Mouse (Mus musculus) neural tube, embryonic 14.5 days (tissue): Measurements from ENCODE around the gene Frmd4a. TPM values are rescaled to one million over a fixed set of nuclear protein-coding genes. Genes with fewer than 3 reads are reported as not detected.

Experiments used
- ATAC-seq: fragments of 200-750 bp; cut with Nextera tagmentation; 2 replicates; pipeline ENCODE4 v1.8.0; 2017; ENCODE audit warnings: low read depth, mild to moderate bottlenecking, moderate TSS enrichment, moderate library complexity
- H3K27ac ChIP-seq: fragments of 300-500 bp; sonication (generic); 2 replicates; pipeline ENCODE4 v1.5.1; 2014; ENCODE audit warnings: low read depth, mild to moderate bottlenecking, control low read depth, low read length, moderate library complexity, mixed read lengths
- H3K27me3 ChIP-seq: fragments of 300-500 bp; sonication (generic); 2 replicates; pipeline ENCODE4 v1.6.1; 2014; ENCODE audit warnings: low read length; ENCODE audit not compliant: control insufficient read depth, insufficient read depth
- H3K36me3 ChIP-seq: fragments of 300-500 bp; sonication (generic); 2 replicates; pipeline ENCODE4 v1.6.1; 2014; ENCODE audit warnings: low read length, mixed read lengths; ENCODE audit not compliant: control insufficient read depth, insufficient read depth
- H3K4me1 ChIP-seq: fragments of 300-500 bp; sonication (generic); 2 replicates; pipeline ENCODE4 v1.6.1; 2014; ENCODE audit warnings: low read length; ENCODE audit not compliant: control insufficient read depth, insufficient read depth
- H3K4me2 ChIP-seq: fragments of 300-500 bp; sonication (generic); 2 replicates; pipeline ENCODE4 v1.6.1; 2014; ENCODE audit warnings: mild to moderate bottlenecking, low read depth, low read length, control low read depth
- H3K4me3 ChIP-seq: fragments of 300-500 bp; sonication (generic); 2 replicates; pipeline ENCODE4 v1.5.1; 2014; ENCODE audit warnings: low read depth, low read length, control low read depth, mixed read lengths
- H3K9ac ChIP-seq: fragments of 300-500 bp; sonication (generic); replicated peaks from 2 replicates; pipeline ENCODE4 v1.6.1; 2014; ENCODE audit warnings: low read depth, mild to moderate bottlenecking, control low read depth, low read length, mixed read lengths
- H3K9me3 ChIP-seq: fragments of 300-500 bp; sonication (generic); 2 replicates; pipeline ENCODE4 v1.6.1; 2016; ENCODE audit warnings: low read length; ENCODE audit not compliant: control insufficient read depth
- WGBS: fragments of 180-500 bp; shearing (Covaris S2); extraction: QIAGEN DNeasy Blood & Tissue Kit; methylation state at CpG from one replicate; pipeline ENCODE4 v1.1.7; 2014; 5-methylcytosine and 5-hydroxymethylcytosine counted together
- polyA plus RNA-seq: library from polyadenylated mRNA; unstranded; fragments of >200 nt; fragmentation: Nextera tagmentation; extraction: Ambion mirVana; gene quantifications from 2 replicates; pipeline ENCODE4 v1.2.1, GENCODE M21; 2014

The Frmd4a gene
- polyA plus RNA-seq, 1 experiment from 2014 or later: 67.4 TPM

DNA sequence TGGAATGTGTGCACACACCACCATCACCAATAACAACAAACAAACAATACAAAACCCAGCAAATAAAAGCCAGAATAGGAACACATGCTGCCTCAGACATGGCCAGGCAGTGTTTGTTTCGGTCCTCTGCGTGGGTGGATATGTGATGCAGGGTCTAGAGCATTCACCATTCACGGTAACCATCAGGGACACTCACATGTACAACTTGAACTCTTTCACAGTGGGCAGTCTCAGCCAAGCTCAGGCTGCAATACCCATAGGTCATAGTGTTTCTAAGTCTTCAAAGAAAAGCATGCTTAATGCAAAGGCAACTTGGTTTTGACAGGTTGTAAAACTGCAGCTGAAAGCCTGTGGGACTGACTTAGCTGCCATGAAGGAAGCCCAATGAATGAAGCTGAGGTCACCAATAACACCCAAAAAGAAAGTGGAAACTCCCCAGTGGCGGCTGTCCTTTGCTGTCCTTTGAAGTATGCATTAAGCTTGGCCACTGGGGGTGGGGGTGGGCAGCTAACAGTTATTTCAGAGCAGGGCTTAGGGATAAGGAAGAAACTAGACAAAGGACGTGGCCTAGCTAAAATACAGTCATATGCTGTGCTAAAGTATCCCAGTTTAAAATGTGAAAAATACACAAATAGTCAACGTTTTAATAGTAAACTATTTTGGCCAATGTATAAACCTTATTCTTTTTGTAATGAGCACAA, 602.5 kb downstream of the Frmd4a start:
- no peak overlapping the region for H3K4me3 ChIP-seq
- no peak overlapping the region for H3K4me2 ChIP-seq
- H3K27ac ChIP-seq: no peak overlapping the region
- no peaks in the 10 kb centered on the region for H3K9me3 ChIP-seq
- WGBS: 55% methylated on average over 6 of the region's 6 CpGs
- peaks cover 15% of the 10 kb centered on the region for H3K36me3 ChIP-seq
- no peaks in the 10 kb centered on the region for H3K4me1 ChIP-seq
- ATAC-seq: no peak
- no peak overlapping the region for H3K9ac ChIP-seq
- no peaks in the 10 kb centered on the region for H3K27me3 ChIP-seq

DNA sequence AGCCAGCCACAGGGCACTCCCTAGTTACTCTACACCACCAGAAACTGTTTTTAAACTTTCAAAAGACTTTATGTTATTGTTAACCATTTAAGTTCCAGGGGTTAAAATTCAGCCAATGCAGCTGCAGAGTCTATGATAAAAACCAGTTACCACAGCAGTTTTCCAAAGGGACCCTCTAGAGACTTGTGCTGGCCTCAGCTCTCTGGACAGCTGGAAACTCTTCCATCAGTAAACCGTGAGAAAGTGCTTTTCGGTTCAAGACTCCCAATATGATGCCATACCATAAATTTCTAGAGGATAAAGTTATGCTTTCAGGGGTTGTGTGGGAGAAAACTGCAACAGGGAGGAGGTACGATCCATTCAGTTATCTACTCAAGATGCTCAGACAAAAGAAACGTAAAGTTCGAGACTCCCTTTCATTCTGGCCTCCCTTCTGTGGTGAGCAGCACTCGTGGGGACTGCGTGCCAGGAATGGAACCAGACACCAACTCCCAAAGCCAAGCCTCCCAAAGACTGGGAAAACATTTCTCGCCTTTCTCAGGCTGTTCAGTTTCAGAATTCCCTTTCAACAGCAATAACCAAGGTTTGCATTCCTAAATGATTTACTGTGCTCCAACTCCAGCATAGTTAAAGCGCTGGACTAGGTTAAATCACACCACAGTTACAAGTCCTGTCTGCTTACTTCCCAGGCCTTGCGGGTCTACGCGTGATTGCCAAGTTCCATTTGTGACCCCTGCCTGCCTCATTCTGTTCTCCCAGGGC, 603.3 kb downstream of the Frmd4a start:
- Histone ChIP-seq H3K4me3 (no peak overlapping the region), H3K36me3 (peaks cover 15% of the 10 kb centered on the region), H3K27me3 (no peaks in the 10 kb centered on the region), H3K4me1 (no peaks in the 10 kb centered on the region), H3K9me3 (no peaks in the 10 kb centered on the region), H3K9ac (no peak overlapping the region), H3K4me2 (no peak overlapping the region), H3K27ac (no peak overlapping the region; the same call in 1 of the 2 replicates)
- no peak for ATAC-seq
- WGBS: 57% methylated on average over 12 of the region's 12 CpGs

DNA sequence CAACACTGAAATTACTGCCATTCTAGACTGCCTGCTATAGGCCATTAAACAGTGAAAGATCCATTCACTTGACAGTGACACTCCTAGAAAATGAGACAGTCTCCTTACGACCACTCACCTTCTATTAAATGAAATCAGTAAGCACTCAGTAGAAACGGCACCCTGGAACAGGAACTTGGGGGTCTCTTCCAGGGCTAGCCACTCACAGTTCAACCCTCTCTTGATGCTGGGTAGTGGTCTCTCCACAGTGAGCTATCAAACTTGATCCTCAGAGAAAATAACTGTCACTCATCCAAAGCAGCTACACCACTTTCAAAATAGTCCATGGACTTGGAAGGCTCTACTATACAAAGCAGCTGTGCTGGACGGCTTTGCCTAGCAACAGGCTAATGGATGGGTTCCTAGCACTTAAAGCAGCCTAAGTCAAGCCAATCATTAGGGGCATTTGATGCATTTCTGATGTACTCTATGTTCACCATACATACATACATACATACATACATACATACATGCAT, 604.0 kb downstream of the Frmd4a start:
- no peaks in the 10 kb centered on the region for H3K9me3 ChIP-seq
- H3K27me3 ChIP-seq: no peaks in the 10 kb centered on the region
- H3K27ac ChIP-seq: no peak overlapping the region
- ATAC-seq: no peak
- peaks cover 15% of the 10 kb centered on the region for H3K36me3 ChIP-seq
- no peak overlapping the region for H3K4me2 ChIP-seq
- H3K4me1 ChIP-seq: no peaks in the 10 kb centered on the region
- no peak overlapping the region for H3K4me3 ChIP-seq
- H3K9ac ChIP-seq: no peak overlapping the region
- WGBS: 56% methylated on average over 3 of the region's 3 CpGs

DNA sequence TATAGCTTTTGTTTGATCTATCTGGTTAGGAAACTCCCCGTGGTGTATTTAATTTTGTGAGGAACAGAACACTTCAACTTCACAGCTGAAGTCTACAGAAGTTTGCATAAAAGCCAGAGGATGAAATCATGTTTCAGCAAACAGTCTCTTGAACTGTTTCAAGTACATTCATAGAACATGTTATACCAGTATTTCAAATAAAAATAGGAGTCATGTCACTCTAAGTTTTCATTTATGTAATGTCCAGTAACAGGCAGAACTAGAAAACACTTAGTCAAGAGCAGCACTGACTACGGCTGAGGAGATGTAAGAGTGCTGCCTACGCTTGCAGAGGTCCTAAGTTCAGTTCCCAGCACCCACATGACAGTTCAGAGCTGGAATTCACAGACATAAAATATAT, 609.4 kb downstream of the Frmd4a start:
- ATAC-seq: no peak
- no peak overlapping the region for H3K4me2 ChIP-seq
- no peak overlapping the region for H3K27ac ChIP-seq
- no peak overlapping the region for H3K4me3 ChIP-seq
- H3K27me3 ChIP-seq: no peaks in the 10 kb centered on the region
- peaks cover 13% of the 10 kb centered on the region for H3K36me3 ChIP-seq
- WGBS: 95% methylated on average over 3 of the region's 3 CpGs
- H3K9me3 ChIP-seq: no peaks in the 10 kb centered on the region
- no peak overlapping the region for H3K9ac ChIP-seq
- no peaks in the 10 kb centered on the region for H3K4me1 ChIP-seq

DNA sequence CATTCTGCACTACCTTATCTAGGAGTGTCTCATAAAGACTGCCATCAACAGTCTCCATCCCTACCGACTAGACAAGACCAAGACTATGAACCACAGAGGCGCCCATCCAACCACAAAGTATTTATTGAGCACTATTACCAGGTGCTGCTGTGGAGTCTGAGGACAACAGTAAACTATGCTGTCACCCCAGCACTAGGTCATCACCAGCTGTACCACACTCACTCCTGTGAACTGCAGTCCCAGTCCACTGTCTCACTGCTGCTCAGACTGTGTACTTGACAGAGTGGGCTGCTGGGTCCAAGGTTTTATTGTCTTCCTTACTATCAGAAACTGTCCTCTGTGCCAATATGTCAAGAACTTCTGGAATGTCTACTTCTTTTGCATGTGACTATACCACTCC, 611.4 kb downstream of the Frmd4a start:
- no peaks in the 10 kb centered on the region for H3K4me1 ChIP-seq
- no peak overlapping the region for H3K4me2 ChIP-seq
- peaks cover 18% of the 10 kb centered on the region for H3K36me3 ChIP-seq
- no peak for ATAC-seq
- H3K9ac ChIP-seq: no peak overlapping the region
- no peak overlapping the region for H3K4me3 ChIP-seq
- H3K9me3 ChIP-seq: no peaks in the 10 kb centered on the region
- no peak overlapping the region for H3K27ac ChIP-seq
- 98% methylated on average over 2 of the region's 2 CpGs for WGBS
- H3K27me3 ChIP-seq: no peaks in the 10 kb centered on the region

DNA sequence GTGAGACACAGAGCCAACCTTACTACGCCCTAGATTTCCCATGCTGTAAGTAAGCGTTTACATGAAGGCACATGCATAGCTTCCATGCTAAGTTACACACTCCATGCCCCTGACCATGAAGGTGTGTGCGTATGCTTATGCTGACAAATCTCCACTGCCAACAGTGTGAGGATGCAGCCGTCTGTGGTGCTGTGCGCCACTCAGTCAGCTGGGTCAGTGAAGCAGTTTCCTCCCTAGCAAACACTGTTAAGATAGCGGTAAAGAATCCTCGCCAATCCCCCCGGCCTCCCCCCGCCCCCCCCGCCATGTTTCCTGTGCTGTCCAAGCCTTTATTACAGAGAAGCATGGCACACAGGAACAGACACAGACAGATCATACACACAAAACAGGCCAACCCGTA, 612.0 kb downstream of the Frmd4a start:
- no peak overlapping the region for H3K9ac ChIP-seq
- no peaks in the 10 kb centered on the region for H3K4me1 ChIP-seq
- H3K27me3 ChIP-seq: no peaks in the 10 kb centered on the region
- H3K36me3 ChIP-seq: peaks cover 13% of the 10 kb centered on the region
- 95% methylated on average over 11 of the region's 11 CpGs for WGBS
- no peak for ATAC-seq
- H3K9me3 ChIP-seq: no peaks in the 10 kb centered on the region
- no peak overlapping the region for H3K4me3 ChIP-seq
- H3K4me2 ChIP-seq: no peak overlapping the region
- H3K27ac ChIP-seq: no peak overlapping the region

DNA sequence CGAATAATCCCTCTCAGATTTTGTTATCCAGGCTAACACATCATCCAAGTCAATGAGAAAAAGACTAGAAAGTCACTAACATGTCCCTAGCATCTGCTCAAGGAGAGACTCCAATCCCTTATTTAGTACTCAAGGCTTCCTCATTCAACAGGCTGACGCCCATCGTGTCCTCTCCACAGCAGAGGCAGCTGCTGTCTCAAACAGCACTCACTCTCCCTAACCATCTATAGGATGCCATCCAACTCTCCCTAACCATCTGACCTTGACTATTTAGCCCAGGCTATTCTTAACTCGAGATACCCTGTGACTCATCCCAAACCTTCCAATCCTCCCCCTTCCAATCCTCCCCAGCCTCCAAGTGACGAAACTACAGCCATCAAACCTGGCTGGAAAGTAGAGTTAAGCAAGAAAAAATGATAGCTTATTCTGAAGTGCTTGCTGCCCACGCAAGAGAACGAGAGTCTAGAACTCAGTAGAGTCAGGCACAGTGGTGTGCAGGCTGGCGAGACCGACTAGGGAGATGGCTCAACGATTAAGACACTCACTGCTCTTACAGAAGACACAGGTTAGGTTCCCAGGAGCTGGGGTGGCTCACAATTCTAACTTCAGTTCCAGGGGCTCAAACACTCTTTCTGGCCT, 612.8 kb downstream of the Frmd4a start:
- Histone ChIP-seq H3K4me2 (no peak overlapping the region), H3K4me3 (no peak overlapping the region), H3K27ac (no peak overlapping the region), H3K4me1 (no peaks in the 10 kb centered on the region), H3K36me3 (peaks cover 21% of the 10 kb centered on the region), H3K27me3 (no peaks in the 10 kb centered on the region), H3K9me3 (no peaks in the 10 kb centered on the region), H3K9ac (no peak overlapping the region)
- no peak for ATAC-seq
- WGBS: 97% methylated on average over 10 of the region's 10 CpGs

DNA sequence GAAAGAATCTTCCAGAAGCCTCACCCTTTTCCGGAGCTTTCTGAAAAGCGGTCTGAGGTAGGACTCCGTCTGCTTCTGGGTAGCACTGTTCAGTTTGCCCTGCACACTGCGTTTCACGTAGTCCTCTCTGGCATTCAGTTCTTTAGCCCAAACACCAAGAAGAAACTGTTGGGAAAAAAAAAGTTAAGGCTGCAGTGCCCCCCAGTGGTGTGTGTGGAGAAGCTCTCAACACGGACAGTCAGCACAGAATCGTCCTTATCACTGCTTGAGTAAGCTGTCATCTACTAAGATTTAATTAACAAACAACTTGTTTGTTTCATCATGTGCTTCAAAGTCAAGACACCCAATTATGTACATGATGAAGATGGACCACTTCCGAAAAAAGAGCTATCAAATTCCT, 618.3 kb downstream of the Frmd4a start:
- no peak for ATAC-seq
- H3K27me3 ChIP-seq: no peaks in the 10 kb centered on the region
- no peaks in the 10 kb centered on the region for H3K9me3 ChIP-seq
- no peak overlapping the region for H3K9ac ChIP-seq
- H3K36me3 ChIP-seq: peaks cover 52% of the 10 kb centered on the region
- H3K4me1 ChIP-seq: no peaks in the 10 kb centered on the region
- no peak overlapping the region for H3K27ac ChIP-seq
- no peak overlapping the region for H3K4me3 ChIP-seq
- H3K4me2 ChIP-seq: no peak overlapping the region
- WGBS: 93% methylated on average over 8 of the region's 8 CpGs

DNA sequence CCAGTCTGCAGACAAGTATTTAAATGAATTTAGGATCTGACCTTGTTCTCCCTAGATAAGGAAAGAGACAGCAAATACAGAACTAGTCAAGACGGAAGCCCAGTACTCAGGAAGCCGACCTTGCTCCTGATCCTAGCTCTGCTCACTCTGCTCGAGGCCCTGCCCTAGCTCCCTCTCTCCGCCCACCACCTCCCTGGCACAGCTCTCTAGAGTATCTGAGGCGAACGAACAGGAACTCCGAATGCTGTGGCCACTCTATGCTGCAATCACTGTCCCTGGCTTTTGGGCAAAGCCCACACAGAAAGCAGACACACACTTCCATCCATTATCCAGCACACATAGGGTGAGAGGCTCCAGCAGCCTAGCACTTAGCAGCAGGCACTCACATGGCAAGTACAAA, 619.1 kb downstream of the Frmd4a start:
- Histone ChIP-seq H3K4me3 (no peak overlapping the region), H3K4me1 (no peaks in the 10 kb centered on the region), H3K27ac (no peak overlapping the region), H3K36me3 (peaks cover 52% of the 10 kb centered on the region), H3K27me3 (no peaks in the 10 kb centered on the region), H3K9me3 (no peaks in the 10 kb centered on the region), H3K9ac (no peak overlapping the region), H3K4me2 (no peak overlapping the region)
- 87% methylated on average over 7 of the region's 7 CpGs for WGBS
- ATAC-seq: no peak
